Mouse (Mus musculus) limb, embryonic 12.5 days (tissue): ENCODE results near the gene Brca1. TPM values are rescaled to one million over a fixed set of nuclear protein-coding genes. Genes with fewer than 3 reads are reported as not detected.
A peak's percentile ranks its signal among the peaks of the same experiment; 100 is the strongest.

Source experiments
- ATAC-seq: fragments of 200-750 bp; cut with Nextera tagmentation; 2 replicates; pipeline ENCODE4 v1.8.0; 2017; ENCODE audit warnings: low read depth, moderate TSS enrichment; ENCODE audit not compliant: insufficient number of reproducible peaks, insufficient read depth, low FRiP score, low TSS enrichment
- H3K27ac ChIP-seq: fragments of 300-500 bp; sonication (generic); 2 replicates; pipeline ENCODE4 v1.5.1; 2016; ENCODE audit warnings: mild to moderate bottlenecking, moderate library complexity
- H3K27me3 ChIP-seq: fragments of 300-500 bp; sonication (generic); 2 replicates; pipeline ENCODE4 v1.6.1; 2016; ENCODE audit warnings: mild to moderate bottlenecking, moderate library complexity
- H3K36me3 ChIP-seq: fragments of 300-500 bp; sonication (generic); 2 replicates; pipeline ENCODE4 v1.6.1; 2016; ENCODE audit warnings: mild to moderate bottlenecking, moderate library complexity
- H3K4me1 ChIP-seq: fragments of 300-500 bp; sonication (generic); replicated peaks from 2 replicates; pipeline ENCODE4 v1.6.1; 2016
- H3K4me2 ChIP-seq: fragments of 300-500 bp; sonication (generic); 2 replicates; pipeline ENCODE4 v1.6.1; 2016; ENCODE audit warnings: mild to moderate bottlenecking, moderate library complexity
- H3K4me3 ChIP-seq: fragments of 300-500 bp; sonication (generic); replicated peaks from 2 replicates; pipeline ENCODE4 v1.5.1; 2016; ENCODE audit warnings: mild to moderate bottlenecking
- H3K9ac ChIP-seq: fragments of 300-500 bp; sonication (generic); replicated peaks from 2 replicates; pipeline ENCODE4 v1.6.1; 2016; ENCODE audit warnings: mild to moderate bottlenecking, moderate library complexity
- H3K9me3 ChIP-seq: fragments of 300-500 bp; sonication (generic); 2 replicates; pipeline ENCODE4 v1.6.1; 2016; ENCODE audit warnings: mild to moderate bottlenecking, moderate library complexity
- WGBS: fragments of 180-500 bp; shearing (Covaris S2); methylation state at CpG from one replicate; pipeline ENCODE4 v1.1.7; 2016; 5-methylcytosine and 5-hydroxymethylcytosine counted together
- polyA plus RNA-seq: library from polyadenylated mRNA; unstranded; fragments of >200 nt; fragmentation: Nextera tagmentation; extraction: Ambion mirVana; gene quantifications from 2 replicates; pipeline ENCODE4 v1.2.1, GENCODE M21; 2016

The Brca1 gene
- polyA plus RNA-seq, 1 experiment from 2014 or later = 19.0 TPM

DNA sequence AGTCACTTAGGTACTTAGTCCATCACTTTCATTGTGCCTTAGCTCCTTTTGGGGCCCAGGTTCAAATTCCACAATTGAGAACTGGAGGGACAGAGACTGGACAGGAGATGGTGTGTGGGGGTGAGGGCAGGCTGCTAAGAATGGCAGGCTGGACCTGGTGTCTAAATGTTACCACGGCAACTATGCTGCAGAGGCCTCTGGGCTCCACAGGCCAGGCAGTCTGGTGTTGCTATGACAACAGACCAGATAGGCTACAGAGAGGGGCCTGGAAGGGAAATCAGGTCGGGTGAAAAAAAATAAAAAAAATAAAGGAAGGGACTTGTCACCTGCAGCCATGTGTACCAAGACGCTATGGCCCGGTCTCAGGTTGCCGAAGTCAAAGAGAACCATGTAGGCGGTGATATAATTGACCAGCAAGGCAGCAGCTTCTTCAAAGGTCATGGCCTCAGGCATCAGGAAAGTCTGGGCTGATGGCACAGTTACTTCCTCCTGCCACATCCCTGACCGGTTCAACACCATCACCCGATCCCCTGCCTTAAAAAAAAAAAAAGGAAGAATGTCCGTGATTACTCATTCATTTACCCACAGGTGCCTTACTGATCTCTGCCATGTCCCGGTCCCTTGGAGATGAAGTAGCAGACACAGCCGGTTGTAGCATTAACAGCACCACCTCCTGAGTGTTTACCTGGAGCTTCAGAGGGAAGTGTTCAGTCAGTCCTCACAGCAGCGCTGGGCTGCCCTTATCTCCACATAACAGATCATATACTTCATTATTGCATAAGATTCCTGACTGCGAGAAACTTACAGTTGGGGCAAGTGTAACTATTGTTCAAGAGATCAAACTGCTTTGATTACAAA, 88.9 kb downstream of the Brca1 start:
- WGBS = 37% methylated on average over 13 of the region's 13 CpGs
- no peak overlapping the region for H3K4me2 ChIP-seq

DNA sequence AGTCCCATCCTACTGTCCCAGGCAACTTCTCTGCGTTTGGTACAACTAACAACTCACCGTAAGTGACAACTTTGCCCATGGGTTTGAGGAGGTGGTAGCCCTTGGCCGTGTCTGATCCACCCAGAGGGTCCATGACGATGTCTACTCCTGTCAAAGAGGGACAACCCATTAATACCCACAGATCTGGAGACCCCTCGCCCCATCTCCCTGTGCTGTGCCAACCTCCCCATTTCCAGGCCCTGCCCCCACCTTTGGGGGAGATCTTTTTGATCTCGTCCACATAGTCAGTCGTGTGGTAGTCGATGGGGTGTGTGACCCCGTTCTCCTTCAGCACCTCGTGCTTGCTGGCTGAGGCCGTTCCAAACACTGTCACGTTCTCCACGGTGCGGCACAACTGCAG, 89.6 kb downstream of the Brca1 start:
- no peak overlapping the region for H3K27ac ChIP-seq
- no peak overlapping the region for H3K4me3 ChIP-seq
- no peak for ATAC-seq
- H3K4me2 ChIP-seq = no peak overlapping the region
- H3K36me3 ChIP-seq = peaks cover 47% of the 10 kb centered on the region
- WGBS = 87% methylated on average over 14 of the region's 14 CpGs
- peaks cover 1% of the 10 kb centered on the region; the same call in 1 of the 2 replicates for H3K27me3 ChIP-seq
- no peaks in the 10 kb centered on the region for H3K9me3 ChIP-seq
- no peak overlapping the region for H3K9ac ChIP-seq
- H3K4me1 ChIP-seq = peaks cover 39% of the 10 kb centered on the region

More for the DNA sequence above, 88.9 kb downstream of the Brca1 start:
- Histone ChIP-seq H3K9ac (no peak overlapping the region), H3K4me3 (no peak overlapping the region), H3K4me1 (peaks cover 43% of the 10 kb centered on the region), H3K9me3 (no peaks in the 10 kb centered on the region), H3K36me3 (peaks cover 44% of the 10 kb centered on the region), H3K27me3 (peaks cover 5% of the 10 kb centered on the region; the same call in 1 of the 2 replicates), H3K27ac (no peak overlapping the region)
- ATAC-seq = no peak

DNA sequence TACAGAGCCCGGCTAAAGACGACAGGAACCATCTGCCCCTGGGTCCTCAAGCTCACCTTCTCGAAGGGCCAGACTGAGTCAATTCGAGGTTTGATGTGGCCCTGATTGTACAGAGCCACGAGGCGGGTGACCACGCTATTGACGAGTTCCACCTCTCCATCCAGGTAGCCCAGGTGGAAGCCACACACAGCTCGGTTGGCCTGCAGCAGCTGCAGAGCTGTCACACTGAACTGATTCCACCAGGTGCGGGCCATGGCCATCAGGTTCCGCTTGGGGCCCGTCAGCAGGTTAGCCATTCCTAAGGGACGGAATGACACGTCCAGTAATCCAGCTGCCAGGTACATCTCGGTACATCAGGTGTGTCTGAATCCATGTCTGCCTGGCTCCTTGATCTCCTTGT, 91.4 kb downstream of the Brca1 start:
- Histone ChIP-seq H3K27me3 (no peaks in the 10 kb centered on the region; the same call in 1 of the 2 replicates), H3K9me3 (no peaks in the 10 kb centered on the region), H3K9ac (no peak overlapping the region), H3K4me2 (no peak overlapping the region), H3K36me3 (peaks cover 47% of the 10 kb centered on the region), H3K4me1 (peaks cover 31% of the 10 kb centered on the region), H3K4me3 (no peak overlapping the region), H3K27ac (no peak overlapping the region)
- 82% methylated on average over 15 of the region's 15 CpGs for WGBS
- ATAC-seq = no peak

DNA sequence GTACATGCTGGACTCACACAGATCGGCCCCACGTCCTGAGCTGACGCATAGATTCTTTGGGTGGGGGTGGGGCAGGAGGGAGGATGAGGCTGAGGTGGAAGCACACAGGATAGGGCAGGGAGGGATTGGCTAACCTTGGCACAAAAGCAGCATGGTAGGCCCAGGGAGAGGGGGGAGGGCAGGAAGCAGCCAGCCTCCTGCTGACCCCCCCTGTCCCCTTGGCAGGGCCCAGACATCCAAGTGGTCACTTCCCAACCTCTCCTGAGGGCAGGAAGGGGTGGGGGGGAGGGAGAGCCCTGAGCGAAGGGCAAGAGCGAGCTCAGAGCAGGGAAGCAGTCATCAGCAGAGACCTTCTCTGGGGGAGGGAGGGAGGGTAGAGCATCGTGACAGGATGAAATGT, 92.0 kb downstream of the Brca1 start:
- Histone ChIP-seq H3K36me3 (peaks cover 47% of the 10 kb centered on the region), H3K4me2 (no peak overlapping the region), H3K27ac (no peak overlapping the region), H3K4me3 (no peak overlapping the region), H3K27me3 (no peaks in the 10 kb centered on the region; the same call in 1 of the 2 replicates), H3K9me3 (no peaks in the 10 kb centered on the region), H3K9ac (no peak overlapping the region), H3K4me1 (peaks cover 31% of the 10 kb centered on the region)
- ATAC-seq = no peak
- 51% methylated on average over 6 of the region's 6 CpGs for WGBS

DNA sequence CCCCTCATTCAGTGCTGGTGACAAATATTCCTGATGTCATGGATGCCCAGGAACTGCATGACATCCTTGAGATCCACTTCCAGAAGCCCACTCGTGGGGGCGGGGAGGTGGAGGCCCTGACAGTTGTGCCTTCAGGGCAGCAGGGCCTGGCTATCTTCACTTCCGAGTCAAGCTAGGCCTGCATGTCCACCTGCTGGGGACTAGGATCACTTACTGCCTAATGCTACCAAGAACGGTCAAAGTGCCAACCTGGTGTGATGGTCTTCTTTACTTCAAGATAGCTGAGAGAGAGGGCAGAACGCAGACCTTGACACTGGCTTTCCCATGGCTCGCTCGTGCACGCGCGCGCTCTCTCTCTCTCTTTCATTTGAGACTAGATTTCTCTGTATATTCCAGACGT, 93.5 kb downstream of the Brca1 start:
- Histone ChIP-seq H3K4me1 (peaks cover 20% of the 10 kb centered on the region), H3K9ac (no peak overlapping the region; the same call in 1 of the 2 replicates), H3K9me3 (0 out of 2 replicates have a peak, but pooled peaks cover 3% of the 10 kb centered on the region), H3K36me3 (peaks cover 47% of the 10 kb centered on the region), H3K27me3 (no peaks in the 10 kb centered on the region), H3K27ac (no peak overlapping the region), H3K4me2 (no peak overlapping the region), H3K4me3 (no peak overlapping the region)
- ATAC-seq = no peak
- 81% methylated on average over 12 of the region's 12 CpGs for WGBS

DNA sequence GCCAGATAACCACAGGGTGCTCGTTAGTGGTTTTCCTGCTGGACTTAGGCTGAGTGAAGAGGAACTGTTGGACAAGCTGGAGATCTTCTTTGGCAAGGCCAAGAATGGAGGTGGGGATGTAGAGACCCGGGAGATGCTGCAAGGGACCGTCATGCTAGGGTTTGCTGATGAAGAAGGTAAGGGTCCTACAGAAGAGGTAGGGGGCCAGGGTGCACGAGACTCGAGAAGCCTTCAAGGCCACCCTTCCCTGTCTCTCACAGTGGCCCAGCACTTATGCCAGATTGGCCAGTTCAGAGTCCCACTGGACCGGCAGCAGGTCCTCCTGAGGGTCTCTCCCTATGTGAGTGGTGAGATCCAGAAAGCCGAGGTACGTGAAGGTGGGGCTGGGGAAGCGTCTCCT, 94.1 kb downstream of the Brca1 start:
- H3K9me3 ChIP-seq = 0 out of 2 replicates have a peak, but pooled peaks cover 3% of the 10 kb centered on the region
- ATAC-seq = no peak
- 92% methylated on average over 9 of the region's 9 CpGs for WGBS
- H3K9ac ChIP-seq = no peak overlapping the region
- H3K4me2 ChIP-seq = no peak overlapping the region
- peaks cover 14% of the 10 kb centered on the region for H3K4me1 ChIP-seq
- no peak overlapping the region for H3K27ac ChIP-seq
- no peak overlapping the region for H3K4me3 ChIP-seq
- peaks cover 47% of the 10 kb centered on the region for H3K36me3 ChIP-seq
- H3K27me3 ChIP-seq = no peaks in the 10 kb centered on the region

DNA sequence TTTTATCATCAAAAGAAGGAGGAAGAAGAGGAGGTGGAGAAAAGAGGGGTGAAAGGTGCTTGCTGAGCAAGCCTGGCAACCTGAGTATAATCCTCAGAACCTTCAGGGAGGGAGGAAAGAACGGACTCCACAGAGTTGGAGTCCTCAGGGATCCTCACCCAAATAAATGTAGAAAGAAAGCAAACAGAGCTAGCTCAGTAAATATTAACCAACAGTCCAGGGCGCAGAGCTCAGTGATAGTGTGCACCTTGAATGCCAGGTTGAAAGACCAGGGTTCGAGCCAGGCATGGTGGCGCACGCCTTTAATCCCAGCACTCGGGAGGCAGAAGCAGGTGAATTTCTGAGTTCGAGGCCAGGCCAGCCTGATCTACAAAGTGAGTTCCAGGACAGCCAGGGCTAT, 96.1 kb downstream of the Brca1 start:
- whole genome bisulfite sequencing = 83% methylated on average over 7 of the region's 7 CpGs
- H3K4me3 ChIP-seq = no peak overlapping the region
- H3K27me3 ChIP-seq = no peaks in the 10 kb centered on the region
- ATAC-seq = no peak
- no peak overlapping the region for H3K27ac ChIP-seq
- peaks cover 9% of the 10 kb centered on the region; the same call in 1 of the 2 replicates for H3K4me1 ChIP-seq
- H3K36me3 ChIP-seq = peaks cover 32% of the 10 kb centered on the region
- no peak overlapping the region for H3K4me2 ChIP-seq
- 0 out of 2 replicates have a peak, but pooled peaks cover 3% of the 10 kb centered on the region for H3K9me3 ChIP-seq
- H3K9ac ChIP-seq = no peak overlapping the region

DNA sequence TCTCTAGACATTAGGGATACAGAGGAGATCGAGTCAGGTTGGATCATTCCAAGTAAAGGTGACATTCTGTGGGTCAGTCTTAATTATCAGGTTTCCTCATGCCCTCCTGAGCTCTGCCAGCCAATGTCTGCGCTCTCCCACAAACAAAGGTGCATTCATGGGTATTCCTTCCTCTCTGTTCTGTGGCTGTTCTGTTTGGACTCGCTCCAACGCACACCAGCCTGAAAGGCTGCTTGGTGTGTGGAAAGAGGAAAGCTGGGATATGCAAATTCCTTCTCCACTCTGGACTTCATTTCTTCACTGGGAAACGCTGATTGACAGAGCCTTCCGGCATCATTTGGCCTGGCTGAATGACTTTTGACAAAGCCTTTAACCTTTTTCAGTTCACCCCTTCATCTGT, 97.1 kb downstream of the Brca1 start:
- 72% methylated on average over 6 of the region's 6 CpGs for WGBS
- no peak overlapping the region for H3K9ac ChIP-seq
- no peak for ATAC-seq
- H3K4me3 ChIP-seq = no peak overlapping the region
- H3K27ac ChIP-seq = peak overlapping the region; percentile 20; the same call in 1 of the 2 replicates
- H3K27me3 ChIP-seq = no peaks in the 10 kb centered on the region
- peaks cover 9% of the 10 kb centered on the region; the same call in 1 of the 2 replicates for H3K4me1 ChIP-seq
- H3K36me3 ChIP-seq = peaks cover 22% of the 10 kb centered on the region
- H3K9me3 ChIP-seq = 0 out of 2 replicates have a peak, but pooled peaks cover 3% of the 10 kb centered on the region
- H3K4me2 ChIP-seq = no peak overlapping the region

DNA sequence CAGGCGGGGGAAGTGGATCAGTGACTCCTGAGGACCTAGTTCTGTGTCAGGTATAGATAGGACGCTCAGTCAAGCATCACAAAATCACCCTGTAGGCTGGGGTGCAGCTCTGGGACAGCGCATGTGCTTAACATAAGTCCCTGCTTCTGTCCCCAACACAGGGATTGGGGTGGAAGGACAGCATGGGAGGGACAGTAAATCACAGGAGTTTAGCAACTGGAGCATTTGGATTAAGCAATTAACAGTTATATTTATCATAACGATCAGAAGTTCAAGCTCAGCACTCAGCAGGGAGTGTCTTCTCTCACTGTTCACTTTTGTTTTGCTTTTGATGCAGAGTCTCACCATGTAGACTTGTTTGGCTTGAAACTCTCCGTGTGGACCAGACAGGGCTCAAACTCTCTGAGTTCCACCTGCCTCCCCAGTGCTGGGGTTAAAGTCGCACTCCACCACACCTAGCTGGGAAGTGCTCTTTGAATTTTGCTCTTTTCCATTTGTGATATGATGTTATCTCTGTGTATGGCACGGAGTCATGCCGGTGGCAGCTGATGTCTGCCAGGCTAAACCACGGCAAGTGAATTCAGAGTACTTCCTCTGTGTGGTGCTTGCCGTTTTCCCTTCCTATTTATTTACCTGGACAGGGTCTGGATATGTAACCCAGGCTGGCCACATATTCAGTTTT, 99.5 kb downstream of the Brca1 start:
- peaks cover 9% of the 10 kb centered on the region; the same call in 1 of the 2 replicates for H3K4me1 ChIP-seq
- H3K9me3 ChIP-seq = 0 out of 2 replicates have a peak, but pooled peaks cover 3% of the 10 kb centered on the region
- no peak overlapping the region for H3K4me2 ChIP-seq
- no peak overlapping the region for H3K27ac ChIP-seq
- H3K36me3 ChIP-seq = no peaks in the 10 kb centered on the region
- ATAC-seq = no peak
- WGBS = 73% methylated on average over 10 of the region's 10 CpGs
- H3K9ac ChIP-seq = no peak overlapping the region
- H3K4me3 ChIP-seq = no peak overlapping the region
- no peaks in the 10 kb centered on the region for H3K27me3 ChIP-seq

DNA sequence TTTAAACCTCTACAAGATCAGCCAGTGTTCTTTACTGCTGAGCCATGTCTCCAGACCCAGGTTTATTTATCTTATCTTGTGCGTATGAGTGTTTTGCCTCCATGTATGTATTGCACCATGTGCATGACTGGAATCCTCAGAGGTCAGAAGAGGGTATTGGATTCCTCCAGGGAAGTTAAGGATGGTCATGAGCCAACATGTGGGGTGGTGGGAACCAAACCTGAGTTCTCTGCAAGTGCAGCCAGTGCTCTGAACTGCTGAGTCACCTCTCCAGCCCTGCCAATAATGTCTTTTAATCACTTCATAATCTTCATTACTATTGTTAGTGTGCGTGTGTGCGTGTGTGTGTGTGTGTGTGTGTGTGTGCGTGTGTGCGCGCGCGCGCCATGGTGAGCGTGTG, 100.2 kb downstream of the Brca1 start:
- Histone ChIP-seq H3K4me2 (no peak overlapping the region), H3K27me3 (no peaks in the 10 kb centered on the region), H3K27ac (no peak overlapping the region), H3K9me3 (0 out of 2 replicates have a peak, but pooled peaks cover 3% of the 10 kb centered on the region), H3K4me1 (peaks cover 9% of the 10 kb centered on the region; the same call in 1 of the 2 replicates), H3K4me3 (no peak overlapping the region), H3K9ac (no peak overlapping the region), H3K36me3 (peaks cover 4% of the 10 kb centered on the region)
- no peak for ATAC-seq
- 97% methylated on average over 10 of the region's 10 CpGs for WGBS

DNA sequence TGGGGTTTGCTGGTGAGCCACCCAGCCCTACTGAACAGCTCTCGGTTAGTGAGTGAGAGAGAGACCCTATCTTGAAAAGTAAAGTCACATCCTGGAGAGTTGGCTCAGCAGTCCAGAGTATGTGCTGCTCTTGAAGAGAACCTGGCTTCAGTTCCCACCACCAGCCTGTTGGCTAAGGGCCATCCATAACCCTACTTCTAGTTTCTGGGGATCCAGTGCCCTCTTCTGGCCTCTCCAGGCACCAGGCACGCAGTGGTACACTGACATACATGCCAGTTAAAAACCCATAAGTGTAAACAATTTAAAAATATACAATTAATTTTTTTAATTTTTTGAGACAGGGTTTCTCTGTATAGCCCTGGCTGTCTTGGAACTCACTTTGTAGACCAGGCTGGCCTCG, 101.4 kb downstream of the Brca1 start:
- Histone ChIP-seq H3K4me2 (no peak overlapping the region), H3K9ac (no peak overlapping the region)

More for the DNA sequence above, 101.4 kb downstream of the Brca1 start:
- Histone ChIP-seq H3K4me1 (peaks cover 9% of the 10 kb centered on the region; the same call in 1 of the 2 replicates), H3K27me3 (no peaks in the 10 kb centered on the region), H3K9me3 (0 out of 2 replicates have a peak, but pooled peaks cover 3% of the 10 kb centered on the region), H3K4me3 (no peak overlapping the region), H3K36me3 (peaks cover 11% of the 10 kb centered on the region), H3K27ac (no peak overlapping the region)
- ATAC-seq = no peak
- 79% methylated on average over 3 of the region's 3 CpGs for WGBS
